ENCODE assay signal across 8 mouse cellular contexts in genomic region chr15:101253563-101253885, GRCm38 (mm10). TPM values are rescaled to one million over a fixed set of nuclear protein-coding genes. Genes with fewer than 3 reads are reported as not detected.
DNase-seq lines count a peak whose midpoint lies in the region; ATAC-seq and TF ChIP-seq lines count a peak whose summit lies in the region.

No protein-coding gene starts in this region.

- no peak for TF ChIP-seq POLR2A in liver, adult 2 months (IDR thresholded peaks at IDR 0.05; ENCODE audit: extremely low read depth, insufficient read depth, low read length)

- H3K79me2 ChIP-seq in liver, adult 2 months (ENCODE audit: control insufficient read depth, insufficient read depth, low read length), result no peaks in the 10 kb centered on the region

- peak overlapping the region; percentile 72 for H3K4me3 ChIP-seq in liver, adult 2 months (ENCODE audit: insufficient read depth, low read depth, low read length)
- H3K4me3 ChIP-seq in embryonic facial prominence, embryonic 14.5 days (ENCODE audit: low read depth, low read length), result peak overlapping the region; percentile 66
- H3K4me3 ChIP-seq in intestine, embryonic 16.5 days (ENCODE audit: low read length), result peak overlapping the region; percentile 61
- peak overlapping the region; percentile 68 for H3K4me3 ChIP-seq in neural tube, embryonic 12.5 days

- peak overlapping the region; percentile 52; the same call in 1 of the 2 replicates for H3K9ac ChIP-seq in liver, adult 2 months (ENCODE audit: low read depth, low read length)
- peak overlapping the region; percentile 90 for H3K9ac ChIP-seq in embryonic facial prominence, embryonic 14.5 days (ENCODE audit: low read depth, low read length)
- peak overlapping the region; percentile 78 for H3K9ac ChIP-seq in intestine, embryonic 16.5 days (ENCODE audit: low read depth, low read length)
- H3K9ac ChIP-seq in neural tube, embryonic 12.5 days, result peak overlapping the region; percentile 84

- no peak for TF ChIP-seq CTCF in liver, adult 2 months (IDR thresholded peaks at IDR 0.05; ENCODE audit: low read depth, low read length)

- 45% methylated on average over 3 of the region's 3 CpGs for WGBS in liver, adult 2 months
- 18% methylated on average over 3 of the region's 3 CpGs for WGBS in embryonic facial prominence, embryonic 14.5 days
- 40% methylated on average over 3 of the region's 3 CpGs for WGBS in intestine, embryonic 16.5 days
- WGBS in neural tube, embryonic 12.5 days, result 33% methylated on average over 3 of the region's 3 CpGs

- no peak overlapping the region for H3K27ac ChIP-seq in liver, adult 2 months (replicated peaks; ENCODE audit: insufficient read depth, low read depth, low read length)
- peak overlapping the region; percentile 65 for H3K27ac ChIP-seq in embryonic facial prominence, embryonic 14.5 days (replicated peaks; ENCODE audit: low read depth, low read length)
- H3K27ac ChIP-seq in intestine, embryonic 16.5 days (ENCODE audit: low read length), result no peak overlapping the region
- H3K27ac ChIP-seq in neural tube, embryonic 12.5 days, result no peak overlapping the region

- no peak for DNase-seq in liver, adult 2 months (ENCODE audit: extremely low read depth, low read depth, low spot score)
- DNase-seq in liver, result no peak
- DNase-seq in embryonic facial prominence, embryonic 14.5 days (ENCODE audit: low spot score), result no peak
- no peak for DNase-seq in Muller cell, postnatal 12 days (ENCODE audit: inconsistent ontology term)
- DNase-seq in gastrocnemius, postnatal 10 days, result no peak
- no peak for DNase-seq in frontal cortex, postnatal 10 days (ENCODE audit: low spot score in 2 of 2)

- no peaks in the 10 kb centered on the region for H3K36me3 ChIP-seq in liver, adult 2 months (ENCODE audit: control insufficient read depth, insufficient read depth, low read length)
- no peaks in the 10 kb centered on the region for H3K36me3 ChIP-seq in embryonic facial prominence, embryonic 14.5 days (ENCODE audit: control insufficient read depth, insufficient read depth, low read length)
- no peaks in the 10 kb centered on the region for H3K36me3 ChIP-seq in intestine, embryonic 16.5 days (ENCODE audit: control insufficient read depth, insufficient read depth, low read length)
- no peaks in the 10 kb centered on the region for H3K36me3 ChIP-seq in neural tube, embryonic 12.5 days

- H3K27me3 ChIP-seq in liver, adult 2 months (ENCODE audit: control insufficient read depth, insufficient read depth, low read length), result no peaks in the 10 kb centered on the region
- H3K27me3 ChIP-seq in embryonic facial prominence, embryonic 14.5 days (replicated peaks; ENCODE audit: control insufficient read depth, insufficient read depth, low read length), result no peaks in the 10 kb centered on the region
- no peaks in the 10 kb centered on the region for H3K27me3 ChIP-seq in intestine, embryonic 16.5 days (replicated peaks; ENCODE audit: control insufficient read depth, insufficient read depth, low read length)
- H3K27me3 ChIP-seq in neural tube, embryonic 12.5 days (replicated peaks), result no peaks in the 10 kb centered on the region

- H3K4me2 ChIP-seq in embryonic facial prominence, embryonic 14.5 days (ENCODE audit: low read depth, low read length), result peak overlapping the region; percentile 89
- peak overlapping the region; percentile 94 for H3K4me2 ChIP-seq in intestine, embryonic 16.5 days (ENCODE audit: low read depth, low read length)
- H3K4me2 ChIP-seq in neural tube, embryonic 12.5 days (replicated peaks), result peak overlapping the region; percentile 93

- peaks cover 2% of the 10 kb centered on the region for H3K4me1 ChIP-seq in liver, adult 2 months (ENCODE audit: control insufficient read depth, insufficient read depth, low read length)
- H3K4me1 ChIP-seq in embryonic facial prominence, embryonic 14.5 days (ENCODE audit: control insufficient read depth, insufficient read depth, low read length), result no peaks in the 10 kb centered on the region; the same call in none of the 2 replicates
- H3K4me1 ChIP-seq in intestine, embryonic 16.5 days (ENCODE audit: control insufficient read depth, insufficient read depth, low read length), result peaks cover 9% of the 10 kb centered on the region; the same call in 1 of the 2 replicates
- peaks cover 9% of the 10 kb centered on the region for H3K4me1 ChIP-seq in neural tube, embryonic 12.5 days

- ATAC-seq in embryonic facial prominence, embryonic 14.5 days (ENCODE audit: low read depth), result no peak
- ATAC-seq in intestine, embryonic 16.5 days, result no peak
- ATAC-seq in neural tube, embryonic 12.5 days (ENCODE audit: low FRiP score, low read depth), result peak; percentile 10; the same call in 1 of the 2 replicates

- no peaks in the 10 kb centered on the region for H3K9me3 ChIP-seq in embryonic facial prominence, embryonic 14.5 days (ENCODE audit: control insufficient read depth, low read length)
- H3K9me3 ChIP-seq in intestine, embryonic 16.5 days (ENCODE audit: control insufficient read depth, low read length), result no peaks in the 10 kb centered on the region
- H3K9me3 ChIP-seq in neural tube, embryonic 12.5 days, result no peaks in the 10 kb centered on the region

RNA-seq across cellular contexts. Expression of gene Nr4a1, which starts 0.5 kb away (rescaled TPM):
- 0.18 and 0.60 TPM in 2 replicates for total RNA-seq in liver, adult 2 months (2014; rRNA removed)
- 0.70 and 0.89 TPM in 2 replicates for polyA plus RNA-seq in liver, adult 2 months (2012; rRNA removed)
- 11.5 and 12.4 TPM in 2 replicates for polyA plus RNA-seq in embryonic facial prominence, embryonic 14.5 days (2014; fragmentation: Nextera tagmentation; extraction: Ambion mirVana)
- 8.6 and 10.0 TPM in 2 replicates for polyA plus RNA-seq in intestine, embryonic 16.5 days (2015; fragmentation: Nextera tagmentation; extraction: Ambion mirVana)
- 6.8 and 7.5 TPM in 2 replicates for polyA plus RNA-seq in neural tube, embryonic 12.5 days (2016; fragmentation: Nextera tagmentation; extraction: Ambion mirVana)
- 10 to 100 TPM; 22.5 to 23.1 TPM for total RNA-seq in gastrocnemius, postnatal 10 days (2021)

RNA-seq across cellular contexts. Expression of gene Grasp, which starts 29.5 kb away (rescaled TPM):
- total RNA-seq in liver, adult 2 months (2014; rRNA removed), result 0.92 and 1.5 TPM in 2 replicates
- polyA plus RNA-seq in liver, adult 2 months (2012; rRNA removed), result 1.2 and 1.5 TPM in 2 replicates
- polyA plus RNA-seq in embryonic facial prominence, embryonic 14.5 days (2014; fragmentation: Nextera tagmentation; extraction: Ambion mirVana), result 6.1 and 7.9 TPM in 2 replicates
- polyA plus RNA-seq in intestine, embryonic 16.5 days (2015; fragmentation: Nextera tagmentation; extraction: Ambion mirVana), result 2.3 and 2.8 TPM in 2 replicates
- 9.2 and 13.8 TPM in 2 replicates for polyA plus RNA-seq in neural tube, embryonic 12.5 days (2016; fragmentation: Nextera tagmentation; extraction: Ambion mirVana)
- total RNA-seq in gastrocnemius, postnatal 10 days (2021), result 10 to 100 TPM in 1 of 2 experiments, 1 to 10 TPM in 1; 9.0 to 11.5 TPM

RNA-seq across cellular contexts. Expression of gene Atg101, which starts 30.5 kb away (rescaled TPM):
- 55.3 and 63.2 TPM in 2 replicates for total RNA-seq in liver, adult 2 months (2014; rRNA removed)
- polyA plus RNA-seq in liver, adult 2 months (2012; rRNA removed), result 89.3 and 94.5 TPM in 2 replicates
- polyA plus RNA-seq in embryonic facial prominence, embryonic 14.5 days (2014; fragmentation: Nextera tagmentation; extraction: Ambion mirVana), result 49.9 and 62.0 TPM in 2 replicates
- polyA plus RNA-seq in intestine, embryonic 16.5 days (2015; fragmentation: Nextera tagmentation; extraction: Ambion mirVana), result 58.3 and 67.1 TPM in 2 replicates
- polyA plus RNA-seq in neural tube, embryonic 12.5 days (2016; fragmentation: Nextera tagmentation; extraction: Ambion mirVana), result 74.0 and 80.4 TPM in 2 replicates
- total RNA-seq in gastrocnemius, postnatal 10 days (2021), result 10 to 100 TPM; 24.4 to 27.2 TPM

RNA-seq across cellular contexts. Expression of gene 6030408B16Rik, which starts 39.5 kb away (rescaled TPM):
- not detected in 2 replicates for total RNA-seq in liver, adult 2 months (2014; rRNA removed)
- 0.10 TPM in 1 of 2 replicates, not detected in the other for polyA plus RNA-seq in liver, adult 2 months (2012; rRNA removed)
- 0.79 and 0.84 TPM in 2 replicates for polyA plus RNA-seq in embryonic facial prominence, embryonic 14.5 days (2014; fragmentation: Nextera tagmentation; extraction: Ambion mirVana)
- 3.6 and 4.4 TPM in 2 replicates for polyA plus RNA-seq in intestine, embryonic 16.5 days (2015; fragmentation: Nextera tagmentation; extraction: Ambion mirVana)
- polyA plus RNA-seq in neural tube, embryonic 12.5 days (2016; fragmentation: Nextera tagmentation; extraction: Ambion mirVana), result 0.13 and 0.23 TPM in 2 replicates
- total RNA-seq in gastrocnemius, postnatal 10 days (2021), result under 1 TPM; 0.54 to 0.77 TPM
